10 mouse cellular contexts compared by ENCODE assay signal in genomic region chr8:78431356-78431755, GRCm38 (mm10). TPM values are rescaled to one million over a fixed set of nuclear protein-coding genes. Genes with fewer than 3 reads are reported as not detected.
DNase-seq lines count a peak whose midpoint lies in the region; ATAC-seq and TF ChIP-seq lines count a peak whose summit lies in the region.
"Had no signal": no experiment of that assay in that cellular context is flagged by ENCODE, and none has a peak within 500 bp of the region (broad histone marks: within the 10 kb centered on the region; RNA-seq: fewer than 3 reads in every experiment).

No protein-coding gene starts in this region.

- peaks cover 32% of the 10 kb centered on the region for H3K4me1 ChIP-seq in hindbrain, embryonic 10.5 days (replicated peaks)
- H3K4me1 ChIP-seq in hindbrain, embryonic 12.5 days, result peaks cover 29% of the 10 kb centered on the region
- H3K4me1 ChIP-seq in MEL (ENCODE audit: control insufficient read depth in 1 of 2, insufficient read depth in 2 of 2, low read length in 2 of 2), result no peaks in the 10 kb centered on the region

- intact Hi-C loops in left cerebral cortex, postnatal 10 days (cut with DNase I), result no loop called here

- no peak overlapping the region for H3K27ac ChIP-seq in hindbrain, embryonic 10.5 days
- H3K27ac ChIP-seq in hindbrain, embryonic 12.5 days, result no peak overlapping the region
- H3K27ac ChIP-seq in MEL (ENCODE audit: control insufficient read depth, low read depth, low read length), result no peak overlapping the region

- no peak for TF ChIP-seq CTCF in MEL (IDR thresholded peaks at IDR 0.05 in 2 of 3, conservative IDR thresholded peaks at IDR 0.05 in 1 of 3; ENCODE audit: control insufficient read depth in 1 of 3, insufficient read depth in 1 of 3, low read depth in 2 of 3, low read length in 3 of 3, poor library complexity in 1 of 3, severe bottlenecking in 1 of 3)

- H3K79me2 ChIP-seq in MEL (ENCODE audit: control insufficient read depth, insufficient read depth, low read length, poor library complexity), result no peaks in the 10 kb centered on the region

- ATAC-seq in hindbrain, embryonic 12.5 days (ENCODE audit: low FRiP score), result no peak

- H3K27me3 ChIP-seq in hindbrain, embryonic 10.5 days (ENCODE audit: insufficient read depth, poor library complexity, severe bottlenecking), result peaks cover 100% of the 10 kb centered on the region
- H3K27me3 ChIP-seq in hindbrain, embryonic 12.5 days, result peaks cover 79% of the 10 kb centered on the region
- no peaks in the 10 kb centered on the region for H3K27me3 ChIP-seq in MEL (ENCODE audit: control insufficient read depth in 1 of 2, insufficient read depth in 2 of 2, low read length in 2 of 2)

- H3K36me3 ChIP-seq in hindbrain, embryonic 10.5 days, result no peaks in the 10 kb centered on the region
- H3K36me3 ChIP-seq in hindbrain, embryonic 12.5 days, result no peaks in the 10 kb centered on the region
- no peaks in the 10 kb centered on the region for H3K36me3 ChIP-seq in MEL (ENCODE audit: control insufficient read depth in 1 of 2, insufficient read depth in 2 of 2, low read length in 2 of 2)

- TF ChIP-seq POLR2A in MEL (IDR thresholded peaks at IDR 0.05; ENCODE audit: control insufficient read depth in 1 of 2, insufficient read depth in 1 of 2, low read depth in 1 of 2, low read length in 2 of 2, poor library complexity in 1 of 2), result no peak

- no peaks in the 10 kb centered on the region for H3K9me3 ChIP-seq in hindbrain, embryonic 10.5 days
- H3K9me3 ChIP-seq in hindbrain, embryonic 12.5 days (replicated peaks), result no peaks in the 10 kb centered on the region
- H3K9me3 ChIP-seq in MEL (replicated peaks; ENCODE audit: insufficient read depth, low read length), result no peaks in the 10 kb centered on the region

- TF ChIP-seq RAD21 in MEL (IDR thresholded peaks at IDR 0.05; ENCODE audit: low read depth, low read length), result no peak

- 4% methylated on average over 4 of the region's 4 CpGs for WGBS in hindbrain, embryonic 10.5 days
- WGBS in hindbrain, embryonic 12.5 days, result 3% methylated on average over 4 of the region's 4 CpGs

- DNase-seq in hindbrain, embryonic 10.5 days (ENCODE audit: low spot score), result peak; percentile 64
- DNase-seq in MEL (ENCODE audit: low read depth, low spot score) (peak; percentile 46), MN1 (ENCODE audit: low spot score) (no peak)
- DNase-seq in embryo, embryonic 10.5 days (ENCODE audit: low spot score), result peak; percentile 88
- DNase-seq in lung, postnatal 36 days, result peak; percentile 39
- DNase-seq in left cerebral cortex, postnatal 10 days (ENCODE audit: extremely low spot score in 1 of 2, low spot score in 2 of 2), result no peak
- DNase-seq in left cerebral cortex, adult 8-10 months (ENCODE audit: low spot score in 2 of 2), result no peak

- no peak overlapping the region for H3K9ac ChIP-seq in hindbrain, embryonic 12.5 days
- H3K9ac ChIP-seq in MEL (ENCODE audit: control insufficient read depth, low read depth, low read length, poor library complexity, severe bottlenecking), result no peak overlapping the region

- TF ChIP-seq EP300 in MEL (IDR thresholded peaks at IDR 0.05; ENCODE audit: low read depth in 1 of 2, low read length in 2 of 2), result no peak

- H3K4me2 ChIP-seq in hindbrain, embryonic 12.5 days (replicated peaks), result no peak overlapping the region

- no peak overlapping the region for H3K4me3 ChIP-seq in hindbrain, embryonic 10.5 days
- H3K4me3 ChIP-seq in hindbrain, embryonic 12.5 days, result no peak overlapping the region; the same call in 1 of the 2 replicates
- H3K4me3 ChIP-seq in MEL (ENCODE audit: control insufficient read depth in 1 of 2, insufficient read depth in 1 of 2, low read depth in 2 of 2, low read length in 2 of 2), result no peak overlapping the region
- H3K4me3 ChIP-seq: megakaryocyte, embryonic 14.5 days had no signal

TF ChIP-seq in MEL, 35 proteins besides CTCF, POLR2A, EP300 and RAD21:
- TF ChIP-seq HCFC1 (IDR thresholded peaks at IDR 0.05; ENCODE audit: low read depth, low read length) (no peak), JUND (IDR thresholded peaks at IDR 0.05; ENCODE audit: low read depth, low read length) (no peak), MXI1 (IDR thresholded peaks at IDR 0.05; ENCODE audit: low read depth, low read length) (no peak), KAT2A (conservative IDR thresholded peaks at IDR 0.05; ENCODE audit: low read depth, low read length) (no peak), POLR2AphosphoS5 (IDR thresholded peaks at IDR 0.05; ENCODE audit: borderline replicate concordance, low read depth, low read length) (no peak), USF1 (IDR thresholded peaks at IDR 0.05; ENCODE audit: low read depth, low read length) (no peak), CHD1 (IDR thresholded peaks at IDR 0.05; ENCODE audit: low read depth, low read length) (no peak), TAL1 (IDR thresholded peaks at IDR 0.05; ENCODE audit: low read length) (no peak), TCF12 (IDR thresholded peaks at IDR 0.05; ENCODE audit: low read depth, low read length) (no peak), RCOR1 (IDR thresholded peaks at IDR 0.05; ENCODE audit: low read depth, low read length) (no peak), GATA1 (IDR thresholded peaks at IDR 0.05; ENCODE audit: low read depth, low read length) (no peak), ZKSCAN1 (IDR thresholded peaks at IDR 0.05; ENCODE audit: low read depth, low read length) (no peak), MAX (IDR thresholded peaks at IDR 0.05; ENCODE audit: low read length) (no peak), NRF1 (IDR thresholded peaks at IDR 0.05; ENCODE audit: insufficient read depth, low read depth, low read length, poor library complexity, severe bottlenecking) (no peak), ETS1 (IDR thresholded peaks at IDR 0.05; ENCODE audit: low read depth, low read length) (no peak), ZMIZ1 (IDR thresholded peaks at IDR 0.05; ENCODE audit: low read depth, low read length) (no peak), MYB (IDR thresholded peaks at IDR 0.05; ENCODE audit: low read depth, low read length) (no peak), TBP (IDR thresholded peaks at IDR 0.05; ENCODE audit: low read depth, low read length) (no peak)

RNA-seq across cellular contexts. Expression of gene Pou4f2, which starts 5.1 kb away (rescaled TPM):
- polyA plus RNA-seq in hindbrain, embryonic 10.5 days (2016; fragmentation: Nextera tagmentation; extraction: Ambion mirVana), result 0.60 and 1.7 TPM in 2 replicates
- 2.6 and 5.0 TPM in 2 replicates for polyA plus RNA-seq in hindbrain, embryonic 12.5 days (2016; fragmentation: Nextera tagmentation; extraction: Ambion mirVana)
- total RNA-seq in MEL (2012; rRNA removed), result not detected in 2 replicates
- not detected for polyA plus RNA-seq in MEL (2012; ENCODE audit: insufficient read depth in 1 of 2, insufficient read length in 2 of 2, low read depth in 1 of 2, low replicate concordance in 2 of 2, missing spikeins in 1 of 2)
- not detected for total RNA-seq in left cerebral cortex, postnatal 10 days (2021)
- total RNA-seq in left cerebral cortex, adult 8-10 months (2022), result under 1 TPM in 1 of 4 experiments, not detected in 3; 0.19 TPM
- polyA plus RNA-seq: heart, embryonic 14.5 days had no signal

Comparison
In these comparisons a context has a peak if more than half of its experiments do, and no peak if none do; other contexts are left out.
1. DNase-seq: peak in hindbrain, embryonic 10.5 days (single experiment), MEL (single experiment), embryo, embryonic 10.5 days (single experiment) and lung, postnatal 36 days (single experiment); none in left cerebral cortex, postnatal 10 days (0 of 2), MN1 (single experiment) and left cerebral cortex, adult 8-10 months (0 of 2).